Mouse (Mus musculus) hindbrain, postnatal 0 days (tissue): ENCODE results near the gene Fbln2. TPM values are rescaled to one million over a fixed set of nuclear protein-coding genes. Genes with fewer than 3 reads are reported as not detected.

Experiments
- ATAC-seq: fragments of 200-750 bp; cut with Nextera tagmentation; 2 replicates; pipeline ENCODE4 v1.8.0; 2017; ENCODE audit warnings: mild to moderate bottlenecking, moderate TSS enrichment, moderate library complexity
- DNase-seq: peaks from one replicate; pipeline ENCODE4 v3.0.0-alpha.2; 2015; ENCODE audit warnings: low spot score
- H3K27ac ChIP-seq: fragments of 300-500 bp; sonication (generic); 2 replicates; pipeline ENCODE4 v1.5.1; 2014; ENCODE audit warnings: mild to moderate bottlenecking
- H3K27me3 ChIP-seq: fragments of 300-500 bp; sonication (generic); 2 replicates; pipeline ENCODE4 v1.6.1; 2014; ENCODE audit warnings: low read length, mixed read lengths; ENCODE audit not compliant: insufficient read depth
- H3K36me3 ChIP-seq: fragments of 300-500 bp; sonication (generic); 2 replicates; pipeline ENCODE4 v1.6.1; 2014; ENCODE audit warnings: low read length, mixed read lengths; ENCODE audit not compliant: insufficient read depth
- H3K4me1 ChIP-seq: fragments of 300-500 bp; sonication (generic); 2 replicates; pipeline ENCODE4 v1.6.1; 2014; ENCODE audit warnings: antibody characterized with exemption, low read length, mixed read lengths; ENCODE audit not compliant: insufficient read depth
- H3K4me2 ChIP-seq: fragments of 300-500 bp; sonication (generic); 2 replicates; pipeline ENCODE4 v1.6.1; 2014; ENCODE audit warnings: low read depth, mild to moderate bottlenecking, low read length, moderate library complexity, mixed read lengths
- H3K4me3 ChIP-seq: fragments of 300-500 bp; sonication (generic); 2 replicates; pipeline ENCODE4 v1.5.1; 2014; ENCODE audit warnings: low read length
- H3K9ac ChIP-seq: fragments of 300-500 bp; sonication (generic); replicated peaks from 2 replicates; pipeline ENCODE4 v1.6.1; 2014; ENCODE audit warnings: mild to moderate bottlenecking, low read length, moderate library complexity, mixed read lengths
- H3K9me3 ChIP-seq: fragments of 300-500 bp; sonication (generic); 2 replicates; pipeline ENCODE4 v1.6.1; 2016; ENCODE audit warnings: low read length, mixed read lengths
- CTCF ChIP-seq: IDR thresholded peaks from 2 replicates; pipeline ENCODE4 v1.5.1; 2016; ENCODE audit warnings: antibody characterized with exemption, control low read depth, low read depth
- WGBS: fragments of 180-500 bp; shearing (Covaris S2); extraction: QIAGEN DNeasy Blood & Tissue Kit; methylation state at CpG from one replicate; pipeline ENCODE4 v1.1.7; 2014; 5-methylcytosine and 5-hydroxymethylcytosine counted together
- polyA plus RNA-seq: library from polyadenylated mRNA; unstranded; fragments of >200 nt; fragmentation: Nextera tagmentation; extraction: Ambion mirVana; gene quantifications from 2 replicates; pipeline ENCODE4 v1.2.1, GENCODE M21; 2015
- total RNA-seq: library from RNA; depleted of rRNA; stranded (reverse); fragments of >200 nt; gene quantifications from 2 replicates; pipeline ENCODE4 v1.2.3, GENCODE M21; 2014

Gene Fbln2
- total and polyA plus RNA-seq, 2 experiments from 2014 or later: 21.2 to 50.6 TPM

DNA sequence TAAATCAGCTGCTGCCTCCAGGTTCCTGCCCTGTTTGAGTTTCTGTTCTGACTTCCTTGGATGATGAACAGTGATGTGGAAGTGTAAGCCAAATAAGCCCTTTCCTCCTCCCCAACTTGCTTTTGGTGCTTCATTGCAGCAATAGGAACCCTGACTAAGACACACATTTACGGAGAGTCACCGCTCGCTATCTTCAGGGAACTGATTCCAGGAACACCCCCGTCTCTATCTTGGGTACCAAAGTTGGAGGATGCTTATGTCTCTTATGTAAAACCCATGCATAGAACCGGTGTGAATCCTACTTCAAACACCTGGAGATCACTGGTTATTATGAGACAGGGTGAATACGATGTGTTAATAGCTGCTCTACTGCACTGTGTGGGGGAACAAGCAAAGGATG lies 31.1 kb downstream of the Fbln2 start:
- no peaks in the 10 kb centered on the region for H3K9me3 ChIP-seq
- WGBS: 89% methylated on average over 6 of the region's 6 CpGs

DNA sequence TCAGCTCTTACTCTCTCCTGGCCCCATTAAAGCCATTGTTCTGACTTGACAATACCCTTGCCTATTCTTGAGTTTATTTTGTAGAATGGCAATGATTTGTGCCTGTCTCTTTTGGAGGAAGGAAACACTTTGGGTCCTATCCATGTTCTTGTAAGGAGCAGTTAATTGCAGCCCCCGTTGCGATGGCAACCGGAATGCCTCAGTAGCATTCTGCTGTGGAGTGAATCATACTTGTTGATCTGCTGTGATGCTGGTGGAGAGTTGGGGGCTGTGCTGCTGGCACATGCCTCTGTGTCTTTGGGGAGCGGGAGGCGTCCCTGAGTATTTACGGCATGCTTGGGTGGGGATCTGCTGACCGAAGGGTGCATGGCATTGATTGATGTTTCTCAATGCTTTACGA lies 32.1 kb downstream of the Fbln2 start:
- TF ChIP-seq CTCF: no peak
- WGBS: 62% methylated on average over 8 of the region's 8 CpGs
- Histone ChIP-seq H3K9ac (no peak overlapping the region), H3K9me3 (no peaks in the 10 kb centered on the region), H3K4me1 (peaks cover 4% of the 10 kb centered on the region), H3K4me3 (no peak overlapping the region), H3K27ac (no peak overlapping the region), H3K4me2 (no peak overlapping the region), H3K27me3 (no peaks in the 10 kb centered on the region), H3K36me3 (no peaks in the 10 kb centered on the region)
- peak; percentile 56 for DNase-seq
- ATAC-seq: no peak

More for the DNA sequence above, 31.1 kb downstream of the Fbln2 start:
- Histone ChIP-seq H3K27ac (no peak overlapping the region), H3K27me3 (no peaks in the 10 kb centered on the region), H3K4me2 (no peak overlapping the region), H3K4me3 (no peak overlapping the region), H3K4me1 (peaks cover 4% of the 10 kb centered on the region), H3K36me3 (no peaks in the 10 kb centered on the region), H3K9ac (no peak overlapping the region)
- ATAC-seq (no peak), DNase-seq (no peak)
- no peak for TF ChIP-seq CTCF

DNA sequence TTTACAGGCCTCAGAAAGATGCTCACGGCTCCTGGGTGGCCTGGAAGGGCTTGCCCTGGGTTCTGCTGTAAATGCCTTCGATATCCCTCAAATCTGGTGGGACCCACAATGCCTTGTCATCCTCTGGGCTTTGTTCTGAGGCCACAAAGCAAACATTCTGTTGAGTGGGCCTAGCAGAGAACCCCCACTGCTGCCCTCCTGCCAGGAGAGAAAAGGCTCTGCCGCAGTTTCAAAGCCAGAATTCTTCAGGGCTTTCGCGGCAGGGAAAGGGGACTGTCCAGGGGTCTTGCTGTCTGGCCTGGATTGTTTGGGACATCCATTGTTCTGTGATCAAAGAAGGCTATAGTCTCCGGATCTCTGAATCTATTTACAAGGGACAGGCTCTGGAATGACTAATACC lies 33.1 kb downstream of the Fbln2 start:
- TF ChIP-seq CTCF: no peak
- H3K36me3 ChIP-seq: no peaks in the 10 kb centered on the region
- H3K4me3 ChIP-seq: no peak overlapping the region
- H3K9ac ChIP-seq: no peak overlapping the region
- WGBS: 21% methylated on average over 6 of the region's 6 CpGs
- no peaks in the 10 kb centered on the region for H3K27me3 ChIP-seq
- peaks cover 4% of the 10 kb centered on the region for H3K4me1 ChIP-seq
- no peaks in the 10 kb centered on the region for H3K9me3 ChIP-seq
- no peak overlapping the region for H3K4me2 ChIP-seq
- DNase-seq: no peak
- H3K27ac ChIP-seq: 0 out of 2 replicates have a peak overlapping the region, but pooled peaks have one; percentile 2
- no peak for ATAC-seq

DNA sequence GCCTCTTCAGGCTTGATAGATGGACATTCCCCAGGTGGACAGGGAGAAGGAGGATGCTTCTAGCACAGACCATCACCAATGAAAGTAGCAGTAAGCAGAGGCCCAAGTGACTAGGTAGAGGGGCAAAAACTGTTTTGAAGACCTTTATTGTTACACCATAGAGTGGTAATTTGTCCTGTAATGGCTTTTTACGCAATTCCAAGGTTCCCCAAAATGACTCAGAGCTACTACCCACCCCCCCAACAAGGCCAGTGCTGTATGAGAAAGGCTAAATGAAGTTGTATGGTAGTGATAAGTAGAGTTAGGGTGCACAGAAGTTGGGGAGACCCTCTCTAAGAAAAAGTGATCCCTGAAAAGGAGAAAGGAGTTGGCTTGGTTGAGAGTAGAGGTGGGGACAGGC lies 35.1 kb downstream of the Fbln2 start:
- no peak for ATAC-seq
- 96% methylated on average over 1 of the region's 1 CpGs for WGBS
- no peak for TF ChIP-seq CTCF

DNA sequence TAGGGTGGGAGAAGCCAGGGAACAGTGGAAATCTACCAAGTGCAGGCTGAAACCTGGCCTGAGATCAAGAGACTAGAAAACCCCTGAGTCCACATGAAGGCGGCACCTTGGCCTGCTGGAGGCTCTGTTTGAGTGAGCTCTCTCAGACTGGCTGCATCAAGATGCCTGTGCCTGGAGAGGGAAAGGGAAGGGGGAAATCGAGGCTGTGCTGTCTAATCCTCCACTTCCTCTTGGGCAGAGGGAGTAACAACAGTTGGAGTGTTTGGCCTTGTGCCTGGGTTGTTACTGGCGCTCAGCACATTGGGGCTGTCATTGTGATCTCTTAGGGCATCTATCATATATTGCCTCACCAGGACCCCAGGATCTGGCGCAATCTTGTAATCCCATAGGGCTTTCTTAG lies 36.4 kb downstream of the Fbln2 start:
- DNase-seq (peak; percentile 41), ATAC-seq (no peak)
- Histone ChIP-seq H3K9ac (no peak overlapping the region), H3K27ac (no peak overlapping the region), H3K27me3 (no peaks in the 10 kb centered on the region), H3K4me3 (no peak overlapping the region), H3K36me3 (no peaks in the 10 kb centered on the region), H3K4me2 (no peak overlapping the region), H3K4me1 (peaks cover 4% of the 10 kb centered on the region), H3K9me3 (no peaks in the 10 kb centered on the region)
- TF ChIP-seq CTCF: no peak
- WGBS: 54% methylated on average over 4 of the region's 4 CpGs

More for the DNA sequence above, 35.1 kb downstream of the Fbln2 start:
- Histone ChIP-seq H3K9me3 (no peaks in the 10 kb centered on the region), H3K36me3 (no peaks in the 10 kb centered on the region), H3K4me1 (peaks cover 4% of the 10 kb centered on the region), H3K4me3 (no peak overlapping the region), H3K27me3 (no peaks in the 10 kb centered on the region), H3K4me2 (no peak overlapping the region), H3K9ac (no peak overlapping the region), H3K27ac (no peak overlapping the region)
- DNase-seq: no peak

DNA sequence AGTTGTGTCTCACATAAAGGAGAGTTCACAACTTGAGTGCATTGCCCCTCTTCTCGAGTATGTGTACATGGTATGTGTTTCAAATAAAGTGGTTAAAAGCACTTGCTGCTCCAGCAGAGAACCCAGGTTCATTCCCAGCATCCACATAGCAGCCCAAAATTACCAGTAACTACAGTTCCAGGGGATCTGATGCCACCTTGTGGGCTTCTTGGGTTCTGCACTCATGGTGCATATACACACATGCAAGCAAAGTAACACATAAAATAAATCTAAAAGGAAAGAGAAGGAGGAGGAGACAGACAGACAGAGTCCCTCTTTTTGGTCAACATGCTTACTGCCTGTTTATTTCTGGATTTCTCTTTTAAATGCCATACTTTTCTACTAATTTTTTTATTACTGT lies 37.5 kb downstream of the Fbln2 start:
- ATAC-seq: no peak
- Histone ChIP-seq H3K27ac (no peak overlapping the region), H3K9me3 (no peaks in the 10 kb centered on the region), H3K4me2 (no peak overlapping the region), H3K27me3 (no peaks in the 10 kb centered on the region), H3K9ac (no peak overlapping the region), H3K4me1 (peaks cover 4% of the 10 kb centered on the region), H3K36me3 (no peaks in the 10 kb centered on the region), H3K4me3 (no peak overlapping the region)
- WGBS: 97% methylated on average over 1 of the region's 1 CpGs
- peak; percentile 40 for TF ChIP-seq CTCF
- no peak for DNase-seq

DNA sequence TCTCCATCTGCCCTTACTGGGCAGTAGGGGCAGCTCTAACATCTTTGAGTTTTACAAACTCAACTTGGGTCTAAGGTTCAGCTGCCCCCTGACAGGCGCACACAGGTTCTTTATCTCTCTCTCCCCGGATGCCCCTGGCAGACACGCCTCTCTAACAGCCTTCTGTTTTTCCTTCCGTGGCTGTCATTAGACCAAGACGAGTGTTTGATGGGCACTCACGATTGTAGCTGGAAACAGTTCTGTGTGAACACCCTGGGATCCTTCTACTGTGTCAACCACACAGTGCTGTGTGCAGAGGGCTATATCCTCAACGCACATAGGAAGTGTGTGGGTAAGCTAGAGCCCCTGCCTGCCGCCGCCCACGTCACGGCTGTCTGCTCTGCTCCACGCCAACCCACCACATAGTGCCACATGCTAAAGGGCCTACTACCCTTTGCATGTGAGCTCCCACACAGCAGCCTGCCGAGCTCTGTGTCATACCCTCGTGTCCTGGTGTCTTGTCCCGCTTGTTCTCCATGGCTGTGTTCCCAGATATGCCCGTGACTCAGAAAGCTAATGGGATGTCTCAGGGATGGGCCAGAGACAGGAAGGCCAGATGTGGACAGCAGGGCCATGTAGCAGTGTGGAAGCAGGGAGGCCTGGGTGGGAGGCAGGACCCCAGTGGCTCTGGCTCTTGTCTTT lies 47.3 kb downstream of the Fbln2 start:
- 67% methylated on average over 16 of the region's 16 CpGs for WGBS
- DNase-seq (no peak), ATAC-seq (no peak)

More for the DNA sequence above, 47.3 kb downstream of the Fbln2 start:
- Histone ChIP-seq H3K36me3 (no peaks in the 10 kb centered on the region), H3K4me2 (no peak overlapping the region), H3K9ac (no peak overlapping the region), H3K9me3 (no peaks in the 10 kb centered on the region), H3K27ac (no peak overlapping the region), H3K4me1 (no peaks in the 10 kb centered on the region), H3K27me3 (0 out of 2 replicates have a peak, but pooled peaks cover 3% of the 10 kb centered on the region), H3K4me3 (no peak overlapping the region)
- TF ChIP-seq CTCF: no peak
